13 mouse cellular contexts compared by ENCODE assay signal in genomic region chr5:97223238-97223857, GRCm38 (mm10).
DNase-seq lines count a peak whose midpoint lies in the region; ATAC-seq and TF ChIP-seq lines count a peak whose summit lies in the region.
"Had no signal": no experiment of that assay in that cellular context is flagged by ENCODE, and none has a peak within 500 bp of the region (broad histone marks: within the 10 kb centered on the region; RNA-seq: fewer than 3 reads in every experiment).

No protein-coding gene starts in this region.

- no peaks in the 10 kb centered on the region for H3K27me3 ChIP-seq in hindbrain, embryonic 11.5 days (ENCODE audit: control insufficient read depth, insufficient read depth, low read length)
- H3K27me3 ChIP-seq in midbrain, embryonic 16.5 days (ENCODE audit: control insufficient read depth, insufficient read depth, low read depth, low read length) = no peaks in the 10 kb centered on the region
- H3K27me3 ChIP-seq in heart, embryonic 12.5 days (replicated peaks) = no peaks in the 10 kb centered on the region
- H3K27me3 ChIP-seq: embryonic facial prominence, embryonic 15.5 days; lung, embryonic 15.5 days had no signal

- peak overlapping the region; percentile 34; the same call in 1 of the 2 replicates for H3K9ac ChIP-seq in hindbrain, embryonic 11.5 days (ENCODE audit: low read depth, low read length)
- peak overlapping the region; percentile 64 for H3K9ac ChIP-seq in midbrain, embryonic 16.5 days (ENCODE audit: low read depth, low read length)
- H3K9ac ChIP-seq in heart, embryonic 12.5 days = no peak overlapping the region
- H3K9ac ChIP-seq: embryonic facial prominence, embryonic 15.5 days; lung, embryonic 15.5 days had no signal

- H3K4me1 ChIP-seq in hindbrain, embryonic 11.5 days (replicated peaks; ENCODE audit: control insufficient read depth, insufficient read depth, low read length) = no peaks in the 10 kb centered on the region
- no peaks in the 10 kb centered on the region for H3K4me1 ChIP-seq in midbrain, embryonic 16.5 days (ENCODE audit: control insufficient read depth, insufficient read depth, low read length)
- no peaks in the 10 kb centered on the region for H3K4me1 ChIP-seq in heart, embryonic 12.5 days (replicated peaks)
- H3K4me1 ChIP-seq: embryonic facial prominence, embryonic 15.5 days; lung, embryonic 15.5 days had no signal

- intact Hi-C loops in heart, postnatal 36 days (cut with DNase I) = no loop called here

- peak overlapping the region; percentile 20 for H3K4me3 ChIP-seq in hindbrain, embryonic 11.5 days (ENCODE audit: low read depth, low read length)
- H3K4me3 ChIP-seq in midbrain, embryonic 16.5 days (ENCODE audit: low read depth, low read length) = peak overlapping the region; percentile 37
- H3K4me3 ChIP-seq in heart, embryonic 12.5 days = no peak overlapping the region
- H3K4me3 ChIP-seq: embryonic facial prominence, embryonic 15.5 days; lung, embryonic 15.5 days had no signal

- no peak for TF ChIP-seq POLR2A in brain, embryonic 14.5 days (IDR thresholded peaks at IDR 0.05; ENCODE audit: borderline replicate concordance, extremely low read depth, insufficient read depth, insufficient read length, poor library complexity, severe bottlenecking)

- peak; percentile 25; the same call in 1 of the 2 replicates for ATAC-seq in hindbrain, embryonic 11.5 days (ENCODE audit: low FRiP score)
- ATAC-seq in midbrain, embryonic 16.5 days = peak; percentile 84
- ATAC-seq in heart, embryonic 12.5 days (ENCODE audit: insufficient number of reproducible peaks, low FRiP score) = no peak
- ATAC-seq: intestine, embryonic 16.5 days had no signal

- peak; percentile 33 for DNase-seq in embryo, embryonic 11 days
- DNase-seq in embryo, embryonic 10 days (ENCODE audit: low spot score) = no peak
- DNase-seq in brain, embryonic 14.5 days (ENCODE audit: low read depth) = peak; percentile 64
- DNase-seq in hindbrain, embryonic 11.5 days (ENCODE audit: low spot score) = peak; percentile 28
- no peak for DNase-seq in heart, postnatal 36 days
- DNase-seq in urinary bladder, postnatal 14 days (ENCODE audit: low spot score) = no peak
- DNase-seq: cerebellum, adult 11 months had no signal

- H3K4me2 ChIP-seq in hindbrain, embryonic 11.5 days (replicated peaks; ENCODE audit: low read depth, low read length) = peak overlapping the region; percentile 34
- peak overlapping the region; percentile 58 for H3K4me2 ChIP-seq in midbrain, embryonic 16.5 days (ENCODE audit: low read length)
- H3K4me2 ChIP-seq in heart, embryonic 12.5 days = no peak overlapping the region
- H3K4me2 ChIP-seq: embryonic facial prominence, embryonic 15.5 days; lung, embryonic 15.5 days had no signal

- WGBS in hindbrain, embryonic 11.5 days = 66% methylated on average over 12 of the region's 12 CpGs
- 22% methylated on average over 12 of the region's 12 CpGs for WGBS in midbrain, embryonic 16.5 days
- WGBS in heart, embryonic 12.5 days = 78% methylated on average over 12 of the region's 12 CpGs

- no peak overlapping the region for H3K27ac ChIP-seq in hindbrain, embryonic 11.5 days (ENCODE audit: low read depth, low read length)
- peak overlapping the region; percentile 70 for H3K27ac ChIP-seq in midbrain, embryonic 16.5 days (ENCODE audit: low read length)
- H3K27ac ChIP-seq in heart, embryonic 12.5 days (ENCODE audit: poor library complexity, severe bottlenecking) = no peak overlapping the region
- H3K27ac ChIP-seq: embryonic facial prominence, embryonic 15.5 days; lung, embryonic 15.5 days had no signal

- H3K9me3 ChIP-seq in hindbrain, embryonic 11.5 days (ENCODE audit: control insufficient read depth, low read length) = no peaks in the 10 kb centered on the region
- no peaks in the 10 kb centered on the region for H3K9me3 ChIP-seq in midbrain, embryonic 16.5 days (replicated peaks; ENCODE audit: control insufficient read depth, low read length, poor library complexity, severe bottlenecking)
- H3K9me3 ChIP-seq in heart, embryonic 12.5 days (replicated peaks) = no peaks in the 10 kb centered on the region
- H3K9me3 ChIP-seq: embryonic facial prominence, embryonic 15.5 days; G1E; lung, embryonic 15.5 days had no signal

- H3K36me3 ChIP-seq in hindbrain, embryonic 11.5 days (ENCODE audit: control insufficient read depth, insufficient read depth, low read length) = no peaks in the 10 kb centered on the region
- no peaks in the 10 kb centered on the region for H3K36me3 ChIP-seq in midbrain, embryonic 16.5 days (ENCODE audit: control insufficient read depth, insufficient read depth, low read length)
- H3K36me3 ChIP-seq in heart, embryonic 12.5 days = no peaks in the 10 kb centered on the region
- H3K36me3 ChIP-seq: embryonic facial prominence, embryonic 15.5 days; G1E; lung, embryonic 15.5 days had no signal

- no peak for TF ChIP-seq CTCF in brain, embryonic 14.5 days (IDR thresholded peaks at IDR 0.05; ENCODE audit: borderline replicate concordance, extremely low read depth, insufficient read depth, insufficient read length)

Comparison
In these comparisons a context has a peak if more than half of its experiments do, and no peak if none do; other contexts are left out.
1. DNase-seq: peak in embryo, embryonic 11 days (single experiment), brain, embryonic 14.5 days (single experiment) and hindbrain, embryonic 11.5 days (single experiment); none in embryo, embryonic 10 days (single experiment), heart, postnatal 36 days (0 of 2) and urinary bladder, postnatal 14 days (single experiment).